Mouse (Mus musculus): ENCODE data around the gene 3110021N24Rik.

DNA sequence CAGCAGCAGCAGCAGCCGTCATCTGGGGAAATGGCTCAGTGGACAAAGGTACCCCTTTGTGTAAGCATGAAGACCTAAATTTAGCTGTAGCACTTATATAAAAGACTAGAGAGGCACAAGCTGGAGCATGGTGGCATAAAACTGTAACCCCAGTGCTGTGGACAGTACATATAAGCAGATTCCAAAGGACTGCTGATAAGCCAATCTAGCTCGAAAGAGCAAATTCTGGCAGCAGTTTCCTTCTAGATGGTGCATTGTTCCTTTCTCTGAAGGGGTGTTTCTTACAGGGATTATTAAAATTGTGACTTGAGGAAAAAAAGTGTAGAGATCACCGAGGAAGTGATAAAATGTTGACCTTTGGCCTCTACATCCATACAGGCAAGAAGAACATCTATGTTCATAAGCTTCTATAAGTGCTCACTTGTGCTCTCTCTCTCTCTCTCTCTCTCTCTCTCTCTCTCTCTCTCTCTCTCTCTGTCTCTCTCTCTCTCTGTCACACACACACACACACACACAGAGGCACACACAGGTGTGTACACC lies 1.9 kb downstream of the 3110021N24Rik start:
- no peak for TF ChIP-seq POLR2A (IDR thresholded peaks at IDR 0.05; ENCODE audit: borderline replicate concordance, extremely low read depth, low read depth, low read length)
- no peak for TF ChIP-seq CTCF (IDR thresholded peaks at IDR 0.05; ENCODE audit: insufficient read depth, low read length)

Data from lung, adult 2 months (tissue).